Mouse (Mus musculus) heart, postnatal 25 days (tissue): ENCODE results near the gene Xntrpc. TPM values are rescaled to one million over a fixed set of nuclear protein-coding genes. Genes with fewer than 3 reads are reported as not detected.

Experiments
- DNase-seq: peaks from one replicate; pipeline ENCODE4 v3.0.0; 2022; ENCODE audit warnings: low spot score
- intact Hi-C: fragments of 180-260 bp; cut with DNase I; formaldehyde crosslinking; loops from one replicate; pipeline ENCODE4 v1.15.1; 2025
- total RNA-seq, 2 experiments: library from RNA; stranded (reverse); gene quantifications; 2 replicates each; pipeline ENCODE4 v1.2.3; 2021

The Xntrpc gene
- total RNA-seq, 2 experiments from 2014 or later = 0.91 to 0.92 TPM

GRCm38 (mm10) chr7:102076714-102077296, 11.3 kb downstream of the Xntrpc start:
- no peak for DNase-seq
- intact Hi-C loops = loop anchor here (5.0 kb wide), 3 partner anchors 160 to 425 kb away; no protein-coding TSS in a partner anchor

DNA sequence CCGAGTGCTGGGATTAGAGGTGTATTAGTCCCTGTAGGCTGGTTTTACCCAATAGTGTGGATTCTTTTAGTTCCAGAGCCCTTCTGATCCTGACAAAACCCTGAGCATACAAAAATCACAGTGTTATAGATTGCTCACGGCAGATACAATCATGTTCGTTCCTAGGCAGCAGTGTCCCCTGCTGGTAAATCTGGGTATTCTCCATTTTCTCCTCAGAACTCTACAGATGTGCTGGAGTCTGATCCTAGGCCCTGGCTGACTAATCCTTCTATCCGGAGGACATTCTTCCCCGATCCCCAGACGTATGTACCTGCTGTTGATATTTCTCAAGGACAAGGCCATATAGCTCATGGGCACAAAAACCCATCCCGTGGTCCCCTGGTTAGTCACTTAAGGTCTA, 13.0 kb downstream of the Xntrpc start:
- no peak for DNase-seq
- intact Hi-C loops = loop anchor here (2.0 to 5.0 kb wide), 4 partner anchors 80 to 426 kb away; no protein-coding TSS in a partner anchor

GRCm38 (mm10) chr7:102080311-102080710, 14.8 kb downstream of the Xntrpc start:
- DNase-seq = no peak
- intact Hi-C loops = no loop called here

DNA sequence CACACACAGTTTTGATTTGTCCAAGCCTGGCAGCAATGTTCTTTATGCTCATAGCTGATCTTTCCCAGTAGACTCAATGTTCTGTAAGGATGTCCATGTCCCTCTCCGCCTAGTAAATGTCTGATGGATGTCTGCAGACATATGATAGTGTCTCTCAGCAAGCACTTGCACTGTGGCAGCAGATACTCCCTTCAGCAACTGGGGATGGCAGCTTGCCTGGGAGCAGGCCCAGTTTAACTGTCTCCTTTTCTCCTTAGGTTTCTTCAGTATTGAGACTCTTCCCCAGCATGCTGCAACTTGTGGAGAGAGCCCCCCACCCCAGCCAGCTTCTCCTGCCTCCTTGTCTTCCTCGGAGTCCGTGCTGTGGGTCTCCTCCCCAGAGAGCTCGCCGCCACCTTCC, 16.3 kb downstream of the Xntrpc start:
- intact Hi-C loops = no loop called here

DNA sequence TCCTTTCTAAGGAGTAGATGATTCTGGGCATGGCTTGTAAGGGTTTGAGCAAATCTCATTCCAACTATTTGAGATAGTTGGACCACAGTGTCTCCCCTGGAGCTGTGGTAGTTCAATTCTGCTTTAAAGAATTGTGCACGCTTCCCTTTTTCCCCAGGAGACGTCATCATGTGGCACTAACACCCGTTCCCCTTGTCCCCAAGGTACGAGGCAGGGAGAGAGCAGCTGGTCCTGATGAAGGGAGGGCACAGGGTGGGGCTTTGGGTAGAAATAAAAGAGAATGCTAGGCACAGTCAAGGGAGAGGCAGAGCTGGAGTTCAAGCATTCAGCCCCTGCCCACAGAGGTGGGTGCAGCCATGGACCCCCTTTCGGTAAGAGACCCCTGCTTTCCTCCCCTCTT, 17.3 kb downstream of the Xntrpc start, which contains the start of gene Trpc2:
Gene Trpc2, plus strand, starts transcription at position 301 of the 400 bp plus-strand sequence.
- intact Hi-C loops = no loop called here
- DNase-seq = no peak

More for the DNA sequence above, 16.3 kb downstream of the Xntrpc start:
- no peak for DNase-seq

DNA sequence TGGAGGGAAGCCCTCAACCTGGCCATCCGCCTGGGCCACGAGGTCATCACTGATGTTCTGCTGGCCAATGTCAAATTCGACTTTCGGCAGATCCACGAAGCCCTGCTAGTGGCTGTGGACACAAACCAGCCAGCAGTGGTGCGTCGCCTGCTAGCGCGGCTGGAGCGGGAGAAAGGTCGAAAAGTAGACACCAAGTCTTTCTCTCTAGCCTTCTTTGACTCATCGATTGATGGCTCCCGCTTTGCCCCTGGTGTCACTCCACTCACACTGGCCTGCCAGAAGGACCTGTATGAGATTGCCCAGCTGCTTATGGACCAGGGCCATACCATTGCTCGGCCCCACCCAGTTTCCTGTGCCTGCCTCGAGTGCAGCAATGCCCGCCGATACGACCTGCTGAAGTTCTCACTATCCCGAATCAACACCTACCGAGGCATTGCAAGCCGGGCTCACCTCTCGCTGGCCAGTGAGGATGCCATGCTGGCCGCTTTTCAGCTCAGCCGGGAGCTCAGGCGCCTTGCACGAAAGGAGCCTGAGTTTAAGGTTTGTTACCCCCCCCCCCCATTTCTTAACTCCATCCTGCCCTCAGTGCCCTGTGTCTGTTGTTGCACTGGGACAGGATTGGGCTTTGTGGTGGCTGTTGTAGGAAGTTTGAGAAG, 18.7 kb downstream of the Xntrpc start:
- intact Hi-C loops = no loop called here
- DNase-seq = no peak

DNA sequence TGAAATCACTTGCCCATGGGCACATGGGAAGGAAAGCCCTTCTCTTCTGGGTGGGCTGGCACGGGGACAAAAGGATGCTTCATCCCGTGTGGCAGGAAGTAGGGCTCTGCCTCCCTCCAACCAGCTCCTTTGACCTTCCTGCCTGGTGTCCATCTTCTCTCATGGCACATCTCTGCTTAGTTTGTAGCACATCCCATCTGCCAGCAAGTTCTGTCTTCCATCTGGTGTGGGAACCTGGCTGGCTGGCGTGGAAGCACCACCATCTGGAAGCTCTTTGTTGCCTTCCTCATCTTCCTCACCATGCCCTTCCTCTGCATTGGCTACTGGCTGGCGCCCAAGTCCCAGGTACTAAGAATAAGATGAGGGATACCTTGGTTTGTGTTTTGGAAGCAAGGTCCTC, 21.8 kb downstream of the Xntrpc start:
- intact Hi-C loops = no loop called here
- no peak for DNase-seq

- no peak for DNase-seq
- intact Hi-C loops = no loop called here
These were observed 34.5 kb downstream of the Xntrpc start for GRCm38 (mm10) chr7:102099760-102100661.

GRCm38 (mm10) chr7:102100868-102101267, 35.4 kb downstream of the Xntrpc start:
- no peak for DNase-seq
- intact Hi-C loops = no loop called here

DNA sequence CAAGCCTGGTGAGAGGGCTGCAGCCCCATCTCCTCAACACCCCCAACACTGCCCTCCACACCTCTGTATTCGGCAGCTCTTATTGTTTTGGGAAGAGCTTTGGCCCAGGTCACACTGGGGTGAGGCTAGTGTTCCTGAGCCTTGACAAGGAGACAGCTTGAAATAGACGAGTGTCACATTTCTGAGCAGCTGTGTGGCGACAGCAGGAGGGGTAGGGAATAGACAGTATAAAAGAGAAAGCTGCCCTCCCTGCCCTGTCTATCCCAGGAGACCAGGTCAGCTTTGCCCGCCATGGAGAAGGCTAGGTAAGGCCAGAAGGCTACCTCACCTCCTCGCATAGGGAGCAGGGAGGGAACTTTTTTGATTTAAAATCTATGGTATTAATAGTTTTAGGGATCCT, 36.0 kb downstream of the Xntrpc start, which contains the start of gene Art1:
Gene Art1, plus strand, starts transcription at position 257 of the 400 bp plus-strand sequence.
- intact Hi-C loops = no loop called here
- DNase-seq = peak; percentile 28

GRCm38 (mm10) chr7:102102241-102102640, 36.7 kb downstream of the Xntrpc start:
- intact Hi-C loops = no loop called here

DNA sequence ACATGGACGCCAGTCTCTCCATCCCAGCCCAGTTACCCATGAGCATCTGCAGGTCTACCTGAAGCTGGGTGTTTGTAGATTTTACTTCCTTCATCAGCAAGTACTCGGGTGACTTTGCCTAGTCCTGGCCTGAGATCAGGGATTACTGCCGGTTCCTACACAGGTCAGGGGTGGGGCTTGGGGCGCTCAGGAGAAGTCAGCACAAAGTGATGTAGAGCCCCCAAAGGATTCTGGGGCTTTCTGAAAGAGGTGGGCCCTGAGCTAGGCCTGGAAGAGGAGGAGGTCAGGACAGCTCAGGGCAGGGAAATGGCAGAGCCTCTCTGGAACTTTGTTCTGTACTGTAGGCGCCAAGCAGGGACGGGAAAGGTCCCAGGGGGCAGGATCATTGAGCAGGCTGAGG, 37.2 kb downstream of the Xntrpc start:
- intact Hi-C loops = no loop called here

More at GRCm38 (mm10) chr7:102102241-102102640, 36.7 kb downstream of the Xntrpc start:
- no peak for DNase-seq

GRCm38 (mm10) chr7:102103555-102103954, 38.0 kb downstream of the Xntrpc start:
- intact Hi-C loops = no loop called here
- no peak for DNase-seq

More for the DNA sequence above, 37.2 kb downstream of the Xntrpc start:
- DNase-seq = no peak

- intact Hi-C loops = no loop called here
- no peak for DNase-seq
These were observed 38.6 kb downstream of the Xntrpc start for GRCm38 (mm10) chr7:102104126-102104525.

DNA sequence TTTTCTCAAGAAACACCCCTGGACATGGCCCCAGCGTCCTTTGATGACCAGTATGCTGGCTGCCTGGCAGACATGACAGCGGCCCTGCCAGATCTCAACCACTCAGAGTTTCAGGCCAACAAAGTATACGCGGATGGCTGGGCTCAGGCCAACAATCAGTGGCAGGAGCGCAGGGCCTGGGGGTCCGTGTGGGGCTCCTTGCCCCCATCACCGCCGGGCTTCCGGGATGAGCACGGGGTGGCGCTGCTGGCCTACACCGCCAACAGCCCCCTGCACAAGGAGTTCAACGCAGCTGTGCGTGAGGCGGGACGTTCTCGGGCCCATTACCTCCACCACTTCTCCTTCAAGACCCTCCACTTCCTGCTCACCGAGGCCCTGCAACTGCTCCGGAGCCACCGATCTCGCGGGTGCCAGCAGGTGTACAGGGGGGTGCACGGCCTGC, 41.2 kb downstream of the Xntrpc start:
- intact Hi-C loops = no loop called here
- no peak for DNase-seq

DNA sequence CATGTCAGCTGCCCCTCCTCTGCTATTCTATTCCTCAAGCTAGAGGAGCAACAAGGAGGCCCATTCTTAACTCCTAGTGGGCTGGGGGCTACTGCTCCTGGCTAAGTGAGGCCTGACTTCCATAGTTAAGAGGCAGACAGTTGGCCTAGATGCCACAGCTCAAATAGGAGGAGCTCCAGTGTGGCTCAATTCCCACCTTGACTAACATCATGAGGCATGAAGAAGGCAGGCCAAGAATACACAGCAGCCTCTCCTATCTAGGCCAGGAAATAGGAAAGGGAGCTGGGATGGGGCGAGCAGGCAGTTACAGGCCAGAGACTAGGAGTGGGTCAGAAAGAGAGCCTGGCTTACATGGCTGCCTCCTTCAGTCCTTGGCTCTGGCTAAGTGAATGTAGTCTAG, 42.7 kb downstream of the Xntrpc start:
- DNase-seq = no peak

GRCm38 (mm10) chr7:102109171-102109570, 43.7 kb downstream of the Xntrpc start, which contains the start of gene Art5:
Art5 (minus strand) TSS chr7:102109489.
- no peak for DNase-seq
- intact Hi-C loops = no loop called here

More for the DNA sequence above, 42.7 kb downstream of the Xntrpc start:
- intact Hi-C loops = no loop called here

DNA sequence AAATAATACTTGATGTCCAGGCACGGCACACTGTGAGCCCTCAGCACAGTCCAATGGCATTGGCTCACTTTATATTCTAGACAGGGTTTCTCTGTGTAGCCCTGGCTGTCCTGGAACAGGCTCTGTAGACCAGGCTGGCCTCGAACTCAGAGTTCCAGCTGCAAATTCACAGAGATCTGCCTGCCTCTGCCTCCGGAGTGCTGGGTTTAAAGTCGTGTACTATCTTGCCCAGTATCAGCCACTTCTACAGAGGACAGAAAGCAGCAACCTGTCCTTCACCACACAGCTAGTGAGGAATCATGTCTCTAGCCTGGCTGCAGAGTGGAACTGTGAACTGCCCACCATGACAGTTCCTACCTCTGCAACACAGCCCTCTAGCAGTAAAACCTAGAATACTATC, 44.2 kb downstream of the Xntrpc start:
- DNase-seq = no peak
- intact Hi-C loops = no loop called here

GRCm38 (mm10) chr7:102113151-102113729, 47.7 kb downstream of the Xntrpc start:
- intact Hi-C loops = no loop called here

More at GRCm38 (mm10) chr7:102113151-102113729, 47.7 kb downstream of the Xntrpc start:
- DNase-seq = no peak
